Mouse (Mus musculus) G1E (cell line): ENCODE data around the gene Taar8c.
"Not testable (repeated sequence)": the region's sequence is repeated elsewhere in the genome, so short reads cannot be mapped to it uniquely, and the experiment has no call there.

Experiments used
- CTCF ChIP-seq: IDR thresholded peaks from 2 replicates; pipeline ENCODE4 v1.5.1; 2012; ENCODE audit warnings: low read depth, low read length, inconsistent platforms, mixed read lengths
- GATA1 ChIP-seq: IDR thresholded peaks from 2 replicates; pipeline ENCODE4 v1.6.1; 2012; ENCODE audit warnings: borderline replicate concordance, low read length, inconsistent platforms, mixed read lengths
- GATA2 ChIP-seq: IDR thresholded peaks from 2 replicates; pipeline ENCODE4 v1.6.1; 2012; ENCODE audit warnings: low read depth, low read length, inconsistent platforms, borderline replicate concordance
- POLR2AphosphoS5 ChIP-seq: IDR thresholded peaks from 2 replicates; pipeline ENCODE4 v1.6.1; 2012; ENCODE audit warnings: low read depth, low read length, inconsistent platforms; ENCODE audit not compliant: insufficient replicate concordance
- TAL1 ChIP-seq: conservative IDR thresholded peaks from 2 replicates; pipeline ENCODE4 v1.6.1; 2012; ENCODE audit warnings: low read depth, low read length, inconsistent platforms, mixed read lengths

- TF ChIP-seq CTCF, GATA1, POLR2AphosphoS5, GATA2, TAL1: not testable (repeated sequence)
Measured at GRCm38 (mm10) chr10:24076200-24076599, 25.5 kb downstream of the Taar8c start, which contains the start of gene Taar8a.
